Mouse (Mus musculus) midbrain, embryonic 13.5 days (tissue): ENCODE data around the gene 1700069L16Rik. TPM values are rescaled to one million over a fixed set of nuclear protein-coding genes. Genes with fewer than 3 reads are reported as not detected.

Experiments used
- ATAC-seq: fragments of 200-750 bp; cut with Nextera tagmentation; 2 replicates; pipeline ENCODE4 v1.8.0; 2017; ENCODE audit warnings: mild to moderate bottlenecking, moderate TSS enrichment, moderate library complexity
- H3K27ac ChIP-seq: fragments of 300-500 bp; sonication (generic); 2 replicates; pipeline ENCODE4 v1.5.1; 2015; ENCODE audit warnings: inconsistent platforms, mild to moderate bottlenecking, moderate library complexity
- H3K27me3 ChIP-seq: fragments of 300-500 bp; sonication (generic); 2 replicates; pipeline ENCODE4 v1.6.1; 2015; ENCODE audit warnings: mild to moderate bottlenecking, inconsistent platforms
- H3K36me3 ChIP-seq: fragments of 300-500 bp; sonication (generic); 2 replicates; pipeline ENCODE4 v1.6.1; 2015; ENCODE audit warnings: mild to moderate bottlenecking, inconsistent platforms
- H3K4me1 ChIP-seq: fragments of 300-500 bp; sonication (generic); replicated peaks from 2 replicates; pipeline ENCODE4 v1.6.1; 2015; ENCODE audit warnings: inconsistent platforms
- H3K4me2 ChIP-seq: fragments of 300-500 bp; sonication (generic); replicated peaks from 2 replicates; pipeline ENCODE4 v1.6.1; 2015; ENCODE audit warnings: moderate library complexity, mild to moderate bottlenecking, inconsistent platforms
- H3K4me3 ChIP-seq: fragments of 300-500 bp; sonication (generic); replicated peaks from 2 replicates; pipeline ENCODE4 v1.5.1; 2015; ENCODE audit warnings: mild to moderate bottlenecking, inconsistent platforms
- H3K9ac ChIP-seq: fragments of 300-500 bp; sonication (generic); replicated peaks from 2 replicates; pipeline ENCODE4 v1.6.1; 2015; ENCODE audit warnings: mild to moderate bottlenecking, inconsistent platforms
- H3K9me3 ChIP-seq: fragments of 300-500 bp; sonication (generic); 2 replicates; pipeline ENCODE4 v1.6.1; 2016; ENCODE audit warnings: mild to moderate bottlenecking, inconsistent platforms
- WGBS: fragments of 180-500 bp; shearing (Covaris S2); methylation state at CpG from one replicate; pipeline ENCODE4 v1.1.7; 2015; 5-methylcytosine and 5-hydroxymethylcytosine counted together
- polyA plus RNA-seq: library from polyadenylated mRNA; unstranded; fragments of >200 nt; fragmentation: Nextera tagmentation; extraction: Ambion mirVana; gene quantifications from 2 replicates; pipeline ENCODE4 v1.2.1, GENCODE M21; 2015

The 1700069L16Rik gene
- polyA plus RNA-seq, 1 experiment from 2014 or later: not detected

DNA sequence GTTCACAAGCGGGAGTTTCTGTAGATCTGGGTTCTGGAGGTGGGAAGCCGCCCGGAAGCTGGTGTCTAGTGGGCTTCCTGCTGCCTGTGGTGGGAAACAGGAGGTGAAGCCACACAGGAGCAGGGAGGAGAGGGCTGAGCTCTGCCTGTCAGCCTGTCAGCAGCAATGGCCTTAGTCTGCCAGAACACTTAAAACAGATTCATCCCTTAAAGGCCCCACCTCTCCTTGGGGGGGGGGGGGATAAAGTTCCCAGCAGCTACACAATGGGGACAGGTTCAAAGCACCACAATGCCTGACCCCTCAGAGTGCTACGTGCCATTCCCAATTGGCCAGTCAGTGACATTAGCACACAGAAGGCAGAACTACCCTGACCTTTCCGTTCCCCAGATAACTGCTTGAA, 72.4 kb downstream of the 1700069L16Rik start:
- H3K4me3 ChIP-seq: no peak overlapping the region
- no peak overlapping the region for H3K4me2 ChIP-seq
- 21% methylated on average over 5 of the region's 5 CpGs for WGBS
- no peak overlapping the region for H3K9ac ChIP-seq
- peaks cover 17% of the 10 kb centered on the region for H3K4me1 ChIP-seq
- no peak overlapping the region for H3K27ac ChIP-seq
- no peak for ATAC-seq
- peaks cover 23% of the 10 kb centered on the region for H3K27me3 ChIP-seq
- no peaks in the 10 kb centered on the region for H3K9me3 ChIP-seq
- no peaks in the 10 kb centered on the region for H3K36me3 ChIP-seq

DNA sequence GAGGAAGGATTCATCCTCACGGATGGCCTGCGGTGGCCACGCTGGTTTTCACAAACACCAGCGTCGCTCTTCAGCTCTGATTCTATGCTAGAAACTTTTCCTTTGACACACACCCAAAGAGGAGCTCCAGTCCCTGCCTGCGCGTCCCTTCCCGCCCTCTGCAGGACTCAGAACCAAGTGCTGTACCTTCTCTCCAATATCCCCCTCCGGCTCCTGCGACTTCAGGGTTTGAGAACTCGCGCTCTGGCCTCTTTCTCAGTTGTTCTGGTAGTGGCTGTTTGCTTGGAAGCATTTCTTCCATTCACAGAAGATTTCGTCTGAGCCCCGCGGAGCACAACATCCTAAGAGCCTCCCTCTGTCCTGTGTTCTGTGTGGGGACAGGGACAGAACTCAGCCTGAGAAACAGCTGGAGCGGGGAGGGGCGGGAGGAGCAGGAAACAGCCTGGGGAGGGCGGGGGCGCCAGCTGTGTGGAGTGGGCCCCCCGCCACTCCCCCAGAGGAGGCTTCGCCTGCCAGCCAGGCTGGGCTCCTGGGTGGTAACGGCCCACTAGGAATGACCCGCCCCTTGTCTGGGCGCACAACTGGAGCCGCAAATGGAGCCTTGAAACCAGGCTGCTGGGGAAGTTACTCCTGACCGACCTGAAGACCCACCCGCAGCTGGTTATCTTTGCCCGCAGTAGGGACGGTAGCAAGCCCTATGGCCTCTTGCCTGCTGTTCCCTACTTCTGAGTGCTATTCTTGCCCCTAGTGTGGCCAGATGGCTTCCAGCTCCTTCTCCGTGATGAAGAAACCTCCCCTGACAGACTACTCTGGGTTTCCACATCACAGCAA, 74.3 kb downstream of the 1700069L16Rik start, which contains the start of gene Cmklr1:
Gene Cmklr1 (minus strand): TSS at position 392 of the 831 bp plus-strand sequence.
- no peak within 1 kb of the TSS for H3K27ac ChIP-seq
- H3K9ac ChIP-seq: no peak within 1 kb of the TSS
- H3K9me3 ChIP-seq: no peaks in the 10 kb centered on the region
- H3K27me3 ChIP-seq: peaks cover 23% of the 10 kb centered on the region
- H3K4me3 ChIP-seq: peak within 1 kb of the TSS; percentile 2; the same call in 1 of the 2 replicates
- H3K4me1 ChIP-seq: peaks cover 17% of the 10 kb centered on the region
- WGBS: 10% methylated on average over 30 of the region's 30 CpGs
- no peaks in the 10 kb centered on the region for H3K36me3 ChIP-seq
- no peak for ATAC-seq
- peak within 1 kb of the TSS; percentile 17; the same call in 1 of the 2 replicates for H3K4me2 ChIP-seq

DNA sequence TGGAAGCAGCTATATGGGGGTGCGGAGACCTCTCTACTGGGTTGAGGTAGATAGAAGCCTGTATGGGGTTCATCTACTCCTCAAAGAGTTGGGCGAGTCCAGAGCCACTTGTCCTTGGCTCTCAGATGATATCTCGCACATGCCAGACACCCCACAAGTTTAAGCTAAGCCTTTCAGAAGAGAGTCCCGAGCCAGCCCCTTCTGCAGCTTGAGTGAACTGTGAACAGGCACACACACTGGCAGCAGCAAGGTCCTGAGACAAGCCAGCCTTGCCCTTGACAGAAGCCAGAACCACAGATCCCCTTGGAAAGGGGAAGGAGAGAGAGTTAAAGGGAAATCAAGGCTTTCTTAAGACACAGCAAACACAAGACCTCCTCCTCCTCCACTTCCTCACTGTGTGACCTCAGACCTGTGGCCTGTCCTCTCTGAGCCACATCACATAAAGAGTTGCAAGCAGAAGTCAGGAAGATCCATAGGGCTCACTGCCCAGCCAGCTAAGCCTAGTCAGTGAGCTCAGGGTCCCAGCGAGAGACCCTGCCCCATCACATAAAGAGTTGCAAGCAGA, 75.8 kb downstream of the 1700069L16Rik start:
- no peak for ATAC-seq
- peaks cover 17% of the 10 kb centered on the region for H3K4me1 ChIP-seq
- no peaks in the 10 kb centered on the region for H3K36me3 ChIP-seq
- no peak overlapping the region for H3K27ac ChIP-seq
- no peaks in the 10 kb centered on the region for H3K9me3 ChIP-seq
- H3K9ac ChIP-seq: no peak overlapping the region
- H3K27me3 ChIP-seq: peaks cover 29% of the 10 kb centered on the region
- 77% methylated on average over 5 of the region's 5 CpGs for WGBS
- no peak overlapping the region for H3K4me3 ChIP-seq
- no peak overlapping the region for H3K4me2 ChIP-seq

DNA sequence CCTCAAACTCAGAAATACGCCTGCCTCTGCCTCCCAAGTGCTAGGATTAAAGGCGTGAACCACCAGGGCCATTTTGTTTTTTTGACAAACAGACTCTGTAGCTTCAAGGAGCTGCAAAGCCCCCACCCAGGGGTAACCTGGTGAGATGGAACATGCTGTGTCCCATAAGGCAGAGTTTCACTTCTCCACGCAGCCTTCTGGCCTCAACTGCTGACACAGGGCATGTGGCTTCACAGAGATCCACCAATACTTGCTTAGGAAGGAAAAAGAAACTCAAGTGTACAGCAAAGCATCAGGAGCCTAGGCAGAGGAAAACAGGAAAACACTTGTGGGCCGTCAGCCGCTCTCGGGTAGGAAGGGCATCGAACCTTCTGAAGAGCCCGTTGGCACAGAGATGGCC, 77.4 kb downstream of the 1700069L16Rik start:
- WGBS: 94% methylated on average over 8 of the region's 8 CpGs
- H3K27me3 ChIP-seq: peaks cover 29% of the 10 kb centered on the region

DNA sequence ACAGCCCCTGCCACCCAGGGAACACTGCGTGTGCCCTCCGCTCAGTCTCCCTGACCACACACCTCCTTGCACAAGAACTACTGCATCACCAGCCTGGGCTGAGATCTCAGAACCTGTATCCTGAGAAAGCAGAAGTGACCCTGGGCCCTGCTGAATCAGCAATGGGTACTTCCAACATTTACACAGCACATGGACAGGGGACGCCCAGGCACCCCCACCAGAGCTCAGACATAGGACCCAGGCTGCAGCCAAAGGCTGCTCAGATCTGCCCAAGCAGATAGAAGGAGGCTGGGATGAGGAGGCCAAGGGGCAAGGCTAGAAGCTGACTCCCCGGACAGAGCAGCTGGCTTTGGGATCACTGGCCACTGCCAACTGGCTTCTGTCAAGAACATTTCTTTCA, 80.1 kb downstream of the 1700069L16Rik start:
- Histone ChIP-seq H3K4me1 (peaks cover 6% of the 10 kb centered on the region; the same call in 1 of the 2 replicates), H3K9ac (no peak overlapping the region), H3K9me3 (no peaks in the 10 kb centered on the region), H3K27ac (no peak overlapping the region), H3K4me2 (no peak overlapping the region), H3K4me3 (no peak overlapping the region), H3K27me3 (peaks cover 12% of the 10 kb centered on the region), H3K36me3 (no peaks in the 10 kb centered on the region)
- no peak for ATAC-seq
- 89% methylated on average over 4 of the region's 4 CpGs for WGBS

More for the DNA sequence above, 77.4 kb downstream of the 1700069L16Rik start:
- peaks cover 20% of the 10 kb centered on the region for H3K4me1 ChIP-seq
- no peak overlapping the region for H3K9ac ChIP-seq
- H3K4me2 ChIP-seq: no peak overlapping the region
- H3K9me3 ChIP-seq: no peaks in the 10 kb centered on the region
- no peak overlapping the region for H3K4me3 ChIP-seq
- ATAC-seq: no peak
- H3K27ac ChIP-seq: no peak overlapping the region
- H3K36me3 ChIP-seq: no peaks in the 10 kb centered on the region

DNA sequence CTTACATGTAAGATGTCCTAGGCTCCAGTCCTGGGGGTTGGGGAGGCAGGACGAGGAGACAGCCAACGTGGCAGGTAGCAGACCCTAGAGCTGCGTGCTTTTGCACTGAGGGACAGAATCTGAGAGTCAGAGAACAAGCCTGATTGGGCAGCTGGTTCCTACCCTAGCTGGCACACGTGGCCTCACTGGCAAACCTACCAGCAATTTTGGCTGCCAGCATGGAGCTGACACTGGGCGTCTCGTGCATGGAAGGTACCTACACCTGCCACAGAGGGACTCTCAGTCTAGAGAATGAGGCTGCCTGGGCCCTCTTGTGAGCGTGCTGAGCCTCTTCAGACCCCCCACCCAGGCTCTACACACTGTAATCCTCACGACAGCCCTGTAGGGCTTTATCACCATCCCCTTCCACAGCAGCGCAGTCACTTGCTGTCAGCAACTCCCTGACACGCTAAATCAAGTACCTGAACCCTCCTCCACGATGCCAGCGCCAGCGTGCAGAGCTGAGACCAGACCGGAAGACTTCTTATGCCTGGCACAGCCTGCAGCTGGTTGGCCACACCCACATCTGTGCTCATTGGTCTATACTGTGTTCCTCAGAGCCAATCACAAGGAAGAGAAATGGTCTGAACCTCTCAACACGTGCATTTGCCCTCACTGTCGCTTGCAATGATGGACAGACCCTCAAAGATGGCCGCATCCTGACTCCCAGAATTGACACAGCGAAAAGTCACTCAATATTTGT, 81.3 kb downstream of the 1700069L16Rik start:
- ATAC-seq: peak; percentile 97
- no peaks in the 10 kb centered on the region for H3K36me3 ChIP-seq
- peak overlapping the region; percentile 15; the same call in 1 of the 2 replicates for H3K4me3 ChIP-seq
- H3K4me1 ChIP-seq: peaks cover 6% of the 10 kb centered on the region; the same call in 1 of the 2 replicates
- H3K9ac ChIP-seq: peak overlapping the region; percentile 50; the same call in 1 of the 2 replicates
- no peak overlapping the region for H3K27ac ChIP-seq
- H3K4me2 ChIP-seq: peak overlapping the region; percentile 50
- 0 out of 2 replicates have a peak, but pooled peaks cover 5% of the 10 kb centered on the region for H3K27me3 ChIP-seq
- H3K9me3 ChIP-seq: no peaks in the 10 kb centered on the region
- 50% methylated on average over 18 of the region's 18 CpGs for WGBS

Other genes with a start within 250 kb of the 1700069L16Rik start
- 9.4 and 10.6 TPM in 2 replicates for gene Wscd2, start 234.4 kb downstream of the 1700069L16Rik start, polyA plus RNA-seq
- gene Cmklr1, start 74.3 kb downstream of the 1700069L16Rik start, polyA plus RNA-seq: 1.4 and 2.5 TPM in 2 replicates
- 7.2 and 7.8 TPM in 2 replicates for gene Ficd, start 11.0 kb upstream of the 1700069L16Rik start, polyA plus RNA-seq
- 51.1 and 58.5 TPM in 2 replicates for gene Sart3, start 47.7 kb upstream of the 1700069L16Rik start, polyA plus RNA-seq
- 93.0 and 101 TPM in 2 replicates for gene Iscu, start 48.0 kb upstream of the 1700069L16Rik start, polyA plus RNA-seq
- 4.3 and 5.6 TPM in 2 replicates for gene Tmem119, start 75.7 kb upstream of the 1700069L16Rik start, polyA plus RNA-seq
- 0.98 and 1.2 TPM in 2 replicates for gene Selplg, start 107.9 kb upstream of the 1700069L16Rik start, polyA plus RNA-seq
- gene Coro1c, start 184.0 kb upstream of the 1700069L16Rik start, polyA plus RNA-seq: 214 and 215 TPM in 2 replicates